Mouse (Mus musculus) naive thymus-derived CD4-positive, alpha-beta T cell, adult 2 months (primary cell): ENCODE results near the gene Triobp.
A peak's percentile ranks its signal among the peaks of the same experiment; 100 is the strongest.
"Not testable (repeated sequence)": the region's sequence is repeated elsewhere in the genome, so short reads cannot be mapped to it uniquely, and the experiment has no call there.

Source experiments
- DNase-seq: peaks from one replicate; pipeline ENCODE4 v3.0.0-alpha.2; 2011; ENCODE audit warnings: low read depth

Gene Triobp

GRCm38 (mm10) chr15:79030551-79031435, 83.3 kb downstream of the Triobp start:
- DNase-seq: peak; percentile 85

- DNase-seq: not testable (repeated sequence)
Measured at GRCm38 (mm10) chr15:79031908-79032307, 84.4 kb downstream of the Triobp start.

GRCm38 (mm10) chr15:79037913-79038328, 90.4 kb downstream of the Triobp start:
- DNase-seq: peak; percentile 85

GRCm38 (mm10) chr15:79038331-79038730, 90.8 kb downstream of the Triobp start:
- no peak for DNase-seq

- DNase-seq: peak; percentile 96
Measured at GRCm38 (mm10) chr15:79038853-79039252, 91.3 kb downstream of the Triobp start.

- DNase-seq: peak; percentile 54
Measured at GRCm38 (mm10) chr15:79040501-79041416, 93.2 kb downstream of the Triobp start.

- no peak for DNase-seq
Measured at GRCm38 (mm10) chr15:79041585-79041984, 94.1 kb downstream of the Triobp start, which contains the start of gene Galr3. Gene Galr3, plus strand, starts transcription at chr15:79041885.

- DNase-seq: peak; percentile 47
Measured at GRCm38 (mm10) chr15:79042721-79043491, 95.4 kb downstream of the Triobp start.

- no peak for DNase-seq
Measured at GRCm38 (mm10) chr15:79044837-79045236, 97.3 kb downstream of the Triobp start.

- DNase-seq: no peak
Measured at GRCm38 (mm10) chr15:79048186-79048585, 100.7 kb downstream of the Triobp start.

- no peak for DNase-seq
Measured at GRCm38 (mm10) chr15:79050160-79050845, 102.8 kb downstream of the Triobp start.

GRCm38 (mm10) chr15:79050964-79051363, 103.4 kb downstream of the Triobp start:
- DNase-seq: no peak

GRCm38 (mm10) chr15:79051461-79052360, 104.2 kb downstream of the Triobp start:
- DNase-seq: no peak

- no peak for DNase-seq
Measured at GRCm38 (mm10) chr15:79052366-79052765, 104.8 kb downstream of the Triobp start.
